Mouse (Mus musculus) myocyte (in vitro differentiated cells): ENCODE measurements around the gene Qk.

Experiments used
- MYOD1 ChIP-seq, 3 experiments: IDR thresholded peaks; one replicate each; pipeline ENCODE4 v1.6.1; 2011; ENCODE audit warnings: control low read depth in 2 of 3, low read depth in 2 of 3, mild to moderate bottlenecking in 2 of 3, moderate library complexity in 1 of 3; ENCODE audit not compliant: insufficient read length in 2 of 3, control insufficient read depth in 1 of 3
- POLR2A ChIP-seq: IDR thresholded peaks from one replicate; pipeline ENCODE4 v1.6.1; 2011; ENCODE audit warnings: low read depth, mild to moderate bottlenecking, control low read depth, moderate library complexity; ENCODE audit not compliant: insufficient read length

GRCm38 (mm10) chr17:10320456-10320790 is 769 bp upstream of the Qk start:
- TF ChIP-seq POLR2A (no peak), MYOD1 (IDR thresholded peaks at IDR 0.05; ENCODE audit: control insufficient read depth in 1 of 3, insufficient read length in 2 of 3, low read depth in 2 of 3) (no peak)
